Mouse (Mus musculus) kidney, adult 2 months (tissue): Measurements from ENCODE around the gene A930002H24Rik. TPM values are rescaled to one million over a fixed set of nuclear protein-coding genes. Genes with fewer than 3 reads are reported as not detected.

Experiments used
- DNase-seq: peaks from one replicate; pipeline ENCODE4 v3.0.0; 2021
- H3K27ac ChIP-seq: fragments of 200-500 bp; 2 replicates; pipeline ENCODE4 v1.5.1; 2012; ENCODE audit warnings: low read depth, low read length, control low read depth, inconsistent platforms; ENCODE audit not compliant: insufficient read depth
- H3K27me3 ChIP-seq: fragments of 200-500 bp; replicated peaks from 2 replicates; pipeline ENCODE4 v1.6.1; 2012; ENCODE audit warnings: mild to moderate bottlenecking, moderate library complexity, low read length, inconsistent platforms; ENCODE audit not compliant: control insufficient read depth, insufficient read depth
- H3K36me3 ChIP-seq: fragments of 200-500 bp; 2 replicates; pipeline ENCODE4 v1.6.1; 2012; ENCODE audit warnings: mild to moderate bottlenecking, moderate library complexity, low read length, inconsistent platforms; ENCODE audit not compliant: control insufficient read depth, insufficient read depth
- H3K4me1 ChIP-seq: fragments of 200-500 bp; 2 replicates; pipeline ENCODE4 v1.6.1; 2011; ENCODE audit warnings: low read length; ENCODE audit not compliant: control insufficient read depth, insufficient read depth
- H3K4me3 ChIP-seq: fragments of 200-500 bp; 2 replicates; pipeline ENCODE4 v1.5.1; 2011; ENCODE audit warnings: mild to moderate bottlenecking, low read depth, low read length, control low read depth; ENCODE audit not compliant: insufficient read depth
- CTCF ChIP-seq: fragments of 200-500 bp; conservative IDR thresholded peaks from 2 replicates; pipeline ENCODE4 v1.5.1; 2011; ENCODE audit warnings: low read depth, mild to moderate bottlenecking, control low read depth, low read length, moderate library complexity, mixed read lengths; ENCODE audit not compliant: insufficient read depth, insufficient read length
- POLR2A ChIP-seq: fragments of 200-500 bp; IDR thresholded peaks from one replicate; pipeline ENCODE4 v1.6.1; 2011; ENCODE audit warnings: low read depth, low read length, control low read depth
- WGBS: fragments of 180-500 bp; shearing (Covaris S2); methylation state at CpG from one replicate; pipeline ENCODE4 v1.1.7; 2018; 5-methylcytosine and 5-hydroxymethylcytosine counted together
- polyA plus RNA-seq: library from polyadenylated mRNA; depleted of rRNA; stranded (reverse); fragments of >200 nt; gene quantifications from 2 replicates; pipeline ENCODE4 v1.2.3, GENCODE M21; 2012; rRNA removed

Gene A930002H24Rik
- polyA plus RNA-seq, 1 experiment: 0.55 TPM

DNA sequence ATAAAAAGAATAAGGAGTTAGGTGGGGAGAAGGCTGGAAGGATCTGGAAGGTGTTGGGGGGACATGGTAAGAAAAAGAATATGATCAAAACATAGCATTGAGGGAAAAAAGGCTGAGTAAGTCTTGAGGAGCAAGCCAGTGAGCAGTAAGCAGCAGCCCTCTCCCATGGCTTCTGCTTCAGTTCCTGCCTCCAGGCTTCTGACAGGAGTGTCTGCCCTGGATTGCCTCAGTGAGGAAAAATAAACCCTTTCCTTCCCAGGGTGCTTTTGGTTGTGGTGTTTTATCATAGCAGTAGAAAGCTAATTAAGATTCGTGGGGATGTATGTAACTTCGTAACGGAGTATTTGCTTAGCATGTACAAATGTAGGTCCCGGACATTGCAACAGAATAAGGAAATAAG, 39.5 kb downstream of the A930002H24Rik start:
- no peak overlapping the region for H3K4me3 ChIP-seq

GRCm38 (mm10) chr17:63818444-63819027, 45.1 kb downstream of the A930002H24Rik start:
- H3K27ac ChIP-seq: no peak overlapping the region
- WGBS: 91% methylated on average over 10 of the region's 10 CpGs
- no peaks in the 10 kb centered on the region for H3K27me3 ChIP-seq
- DNase-seq: no peak
- H3K4me1 ChIP-seq: no peaks in the 10 kb centered on the region
- no peak for TF ChIP-seq CTCF
- H3K36me3 ChIP-seq: no peaks in the 10 kb centered on the region
- H3K4me3 ChIP-seq: no peak overlapping the region

More for the DNA sequence above, 39.5 kb downstream of the A930002H24Rik start:
- TF ChIP-seq CTCF (no peak), POLR2A (no peak)
- H3K4me1 ChIP-seq: no peaks in the 10 kb centered on the region
- 93% methylated on average over 4 of the region's 4 CpGs for WGBS
- no peak for DNase-seq
- H3K27me3 ChIP-seq: no peaks in the 10 kb centered on the region
- no peaks in the 10 kb centered on the region for H3K36me3 ChIP-seq
- no peak overlapping the region for H3K27ac ChIP-seq

GRCm38 (mm10) chr17:63813552-63813951, 50.0 kb downstream of the A930002H24Rik start:
- DNase-seq: no peak
- TF ChIP-seq CTCF (no peak), POLR2A (no peak)
- H3K27ac ChIP-seq: no peak overlapping the region
- H3K4me1 ChIP-seq: no peaks in the 10 kb centered on the region
- H3K27me3 ChIP-seq: no peaks in the 10 kb centered on the region
- WGBS: 87% methylated on average over 6 of the region's 6 CpGs
- no peak overlapping the region for H3K4me3 ChIP-seq
- H3K36me3 ChIP-seq: no peaks in the 10 kb centered on the region

Other genes with a start within 250 kb of the A930002H24Rik start
- gene Fer, start 729 bp downstream of the A930002H24Rik start, polyA plus RNA-seq: 2.1 and 2.7 TPM in 2 replicates